Mouse (Mus musculus) kidney, postnatal 36 days (tissue): Measurements from ENCODE around the gene Gm4847.

Experiments
- DNase-seq, 2 experiments: peaks; one replicate each; pipeline ENCODE4 v3.0.0; 2021 to 2022; ENCODE audit warnings: mixed read lengths in 2 of 2

Gene Gm4847

GRCm38 (mm10) chr1:166647593-166647992, at the start of gene Gm4847:
Gm4847 (minus strand) TSS chr1:166647693.
- no peak for DNase-seq

- DNase-seq, result no peak
Measured at GRCm38 (mm10) chr1:166681745-166682144, 34.3 kb upstream of the Gm4847 start, which contains the start of gene Fmo9. Fmo9 (minus strand) TSS chr1:166681845.

GRCm38 (mm10) chr1:166669264-166669663, 21.8 kb upstream of the Gm4847 start:
- no peak for DNase-seq

DNA sequence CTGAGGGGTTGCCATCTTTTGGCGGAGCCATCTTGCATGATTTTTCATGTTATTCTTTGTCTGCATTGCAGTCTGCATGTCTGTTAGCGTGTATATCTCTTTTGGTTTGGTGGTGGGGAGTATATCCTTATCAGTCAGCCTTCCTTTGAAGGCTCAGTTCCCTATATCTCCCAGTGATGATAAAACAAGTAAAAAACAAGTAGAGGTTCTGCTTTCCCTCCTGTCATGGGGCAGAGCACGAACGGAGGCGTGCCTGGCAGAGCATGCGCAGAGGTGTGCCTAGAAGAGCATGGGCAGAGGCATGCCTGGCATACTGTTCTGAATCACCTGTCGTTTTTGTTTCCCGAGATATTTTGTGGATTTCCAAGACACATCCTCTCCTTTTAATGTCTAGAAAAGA, 13.3 kb upstream of the Gm4847 start:
- no peak for DNase-seq
